Mouse (Mus musculus): ENCODE data around the gene Nckap5. TPM values are rescaled to one million over a fixed set of nuclear protein-coding genes. Genes with fewer than 3 reads are reported as not detected.
A peak's percentile ranks its signal among the peaks of the same experiment; 100 is the strongest.

Nckap5 gene
- total RNA-seq, 2 experiments from 2014 or later, result 8.1 to 9.4 TPM

DNA sequence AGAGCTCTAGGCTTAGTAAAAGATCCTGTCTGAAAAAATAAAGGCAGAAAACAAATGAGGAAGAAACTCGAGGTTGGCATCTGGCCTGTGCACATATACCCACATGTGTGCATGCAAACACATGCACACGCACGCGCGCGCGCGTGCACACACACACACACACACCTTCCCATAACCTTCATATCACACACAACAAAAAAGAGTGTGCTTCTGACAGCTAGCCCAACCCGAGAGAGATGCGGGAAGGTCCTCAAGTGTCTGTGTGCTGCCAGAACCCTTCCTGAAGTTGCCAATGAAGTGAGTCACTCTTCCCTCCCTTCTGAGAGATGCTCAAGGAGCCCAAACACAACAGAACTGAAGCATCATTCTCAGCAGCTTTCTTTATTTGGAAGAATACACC is 905.1 kb downstream of the Nckap5 start:
- DNase-seq (ENCODE audit: extremely low spot score in 1 of 2, low spot score in 2 of 2), result no peak
- intact Hi-C loops (cut with DNase I), result no loop called here

DNA sequence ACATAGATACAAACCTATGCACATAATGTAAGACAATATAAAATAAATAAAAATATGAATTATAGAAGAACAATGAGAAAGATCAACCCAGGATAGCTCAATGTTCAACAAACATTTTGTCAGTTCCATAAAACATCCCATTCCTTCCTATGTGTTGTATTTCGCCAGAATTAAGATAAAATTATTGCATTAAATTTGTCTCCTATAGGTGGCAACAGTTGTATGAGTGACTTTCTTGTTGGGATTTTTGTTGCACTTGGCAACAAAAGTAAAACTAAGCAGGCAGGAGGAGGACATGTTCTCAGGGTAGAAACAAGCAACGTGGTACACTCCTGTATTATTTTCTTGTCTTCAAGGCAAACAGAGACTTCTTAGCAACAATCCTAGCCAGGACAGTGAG is 907.5 kb downstream of the Nckap5 start:
- intact Hi-C loops (cut with DNase I), result no loop called here
- no peak for DNase-seq (ENCODE audit: extremely low spot score in 1 of 2, low spot score in 2 of 2)

DNA sequence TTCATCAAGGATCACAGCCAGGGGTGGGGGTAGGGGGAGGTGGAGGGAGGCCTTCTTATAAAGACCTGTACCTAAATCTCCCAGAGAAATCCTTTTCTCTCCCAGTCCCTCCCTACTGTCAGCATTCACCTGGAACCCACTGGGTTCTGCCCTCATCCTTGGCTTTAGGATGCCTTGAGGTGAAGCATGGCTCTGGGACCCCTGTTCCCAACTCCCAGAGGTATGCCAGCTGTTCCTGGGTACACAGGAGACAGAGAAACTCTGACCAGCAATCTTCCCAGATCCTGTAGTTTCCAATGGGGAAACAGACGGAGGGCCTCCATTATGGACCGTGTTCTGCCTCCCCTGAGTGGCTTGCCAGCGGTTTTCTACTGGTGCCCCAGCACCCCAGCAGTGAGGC is 909.9 kb downstream of the Nckap5 start:
- DNase-seq (ENCODE audit: extremely low spot score in 1 of 2, low spot score in 2 of 2), result no peak
- intact Hi-C loops (cut with DNase I), result no loop called here

DNA sequence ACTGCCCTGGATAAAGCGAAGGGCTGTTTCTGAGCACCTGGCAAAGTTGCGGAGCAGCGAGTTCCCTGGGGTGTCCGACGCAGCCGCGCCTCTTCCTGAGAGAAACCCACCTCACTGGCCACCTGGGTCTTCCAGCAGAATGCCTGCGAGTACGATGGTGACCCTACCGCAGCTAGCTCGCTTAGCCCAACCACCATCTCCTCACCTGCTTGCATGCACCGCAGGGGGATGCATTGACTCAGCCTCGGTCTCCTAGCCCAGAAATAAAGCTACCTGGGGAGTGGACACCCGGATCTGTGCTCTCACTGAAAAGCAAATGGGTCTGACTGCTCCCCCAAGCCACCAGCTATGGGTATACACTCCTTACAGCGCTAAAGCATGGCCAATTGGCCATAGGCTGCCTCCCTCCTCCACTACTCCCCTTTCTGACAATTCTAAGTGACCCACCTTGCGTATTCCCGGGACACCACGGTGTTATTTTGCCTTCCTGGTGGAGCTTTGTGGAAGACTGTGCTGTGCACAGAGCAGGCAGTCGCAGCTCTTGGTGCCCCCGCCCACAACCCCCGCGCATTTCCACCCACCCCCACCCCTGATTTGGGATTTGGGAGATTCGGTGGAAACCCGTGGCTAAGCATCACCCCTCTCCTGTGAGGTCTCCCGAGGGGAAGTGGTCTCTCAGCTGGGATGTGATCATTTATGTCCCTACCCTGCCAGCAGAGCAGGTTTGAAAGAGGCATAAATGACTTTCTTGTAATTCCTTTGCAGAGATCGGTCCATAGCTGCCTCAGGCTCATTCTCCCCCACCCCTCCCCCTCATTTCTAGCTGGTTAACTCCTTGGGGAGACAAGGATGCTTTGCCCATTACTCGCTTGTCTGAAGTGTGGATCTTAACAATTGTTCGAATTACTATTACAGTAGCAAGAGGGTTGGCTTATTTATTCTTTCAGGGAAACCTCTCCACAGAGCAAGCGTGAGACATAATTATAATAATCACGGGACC is 917.7 kb downstream of the Nckap5 start, which contains the start of gene Lypd1:
Gene Lypd1 (minus strand): TSS at position 501 of the 1,000 bp plus-strand sequence.
- intact Hi-C loops (cut with DNase I), result loop anchor here (5.0 kb wide), 1 partner anchor 519 kb away; no protein-coding TSS in a partner anchor
- peak; percentile 5 to 25 for DNase-seq (ENCODE audit: extremely low spot score in 1 of 2, low spot score in 2 of 2)

DNA sequence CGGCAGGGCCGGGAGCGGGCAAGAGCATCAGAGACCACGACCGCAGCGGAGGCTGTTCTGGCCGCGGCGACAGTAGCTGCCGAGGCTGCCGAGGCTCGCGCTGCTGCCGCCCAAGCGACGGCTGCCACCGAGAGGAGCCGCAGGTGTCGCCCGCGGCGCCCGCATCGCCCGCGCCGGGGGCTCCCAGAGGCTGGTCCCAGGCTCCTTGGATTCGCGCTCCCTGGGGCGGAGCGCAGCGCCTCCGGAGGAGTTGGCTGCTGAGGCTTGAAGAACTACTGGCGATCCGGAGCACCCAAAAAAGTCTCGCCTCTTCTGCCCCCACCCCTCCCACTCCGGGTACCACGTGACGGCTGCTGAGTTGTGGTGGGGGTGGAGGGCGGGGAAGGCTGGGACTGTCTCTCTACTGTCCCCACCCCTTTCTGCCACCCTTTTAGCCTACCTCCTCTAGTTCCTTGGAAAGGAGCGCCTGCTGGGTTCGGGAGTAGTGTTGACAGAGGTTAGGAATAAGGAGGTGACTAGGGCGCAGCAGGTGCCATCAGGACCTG is 918.6 kb downstream of the Nckap5 start:
- intact Hi-C loops (cut with DNase I), result loop anchor here (5.0 kb wide), 1 partner anchor 520 kb away; no protein-coding TSS in a partner anchor
- peak; percentile 23 to 60 for DNase-seq (ENCODE audit: extremely low spot score in 1 of 2, low spot score in 2 of 2)

DNA sequence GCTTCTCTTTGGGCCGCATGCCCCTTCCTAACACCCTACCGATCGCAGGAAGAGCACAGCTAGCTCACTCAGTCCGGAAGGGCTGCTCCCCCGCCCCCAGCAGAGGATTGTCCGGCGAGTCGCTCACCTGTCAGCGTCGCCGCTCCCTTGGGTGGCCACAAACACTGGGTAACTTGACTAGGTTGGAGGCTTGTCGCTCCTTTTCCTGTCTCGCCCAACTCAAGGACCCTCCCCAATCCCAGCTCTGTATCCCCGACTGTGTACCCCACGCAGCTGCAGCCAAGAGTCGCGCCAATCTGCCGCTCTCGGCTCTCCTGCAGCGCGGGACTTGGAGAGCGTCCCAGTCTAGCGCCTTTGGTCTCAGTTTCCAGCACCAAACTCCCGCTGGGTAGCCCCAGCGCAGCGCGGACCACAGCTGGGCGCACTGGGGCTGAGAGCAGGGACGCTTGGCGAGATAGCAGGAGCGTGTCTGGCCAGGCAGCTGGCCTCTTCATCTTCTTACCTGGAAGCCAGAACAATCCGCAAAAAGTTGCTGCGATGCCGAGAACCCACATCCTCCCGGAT is 919.2 kb downstream of the Nckap5 start:
- intact Hi-C loops (cut with DNase I), result loop anchor here (5.0 kb wide), 1 partner anchor 521 kb away; no protein-coding TSS in a partner anchor

DNA sequence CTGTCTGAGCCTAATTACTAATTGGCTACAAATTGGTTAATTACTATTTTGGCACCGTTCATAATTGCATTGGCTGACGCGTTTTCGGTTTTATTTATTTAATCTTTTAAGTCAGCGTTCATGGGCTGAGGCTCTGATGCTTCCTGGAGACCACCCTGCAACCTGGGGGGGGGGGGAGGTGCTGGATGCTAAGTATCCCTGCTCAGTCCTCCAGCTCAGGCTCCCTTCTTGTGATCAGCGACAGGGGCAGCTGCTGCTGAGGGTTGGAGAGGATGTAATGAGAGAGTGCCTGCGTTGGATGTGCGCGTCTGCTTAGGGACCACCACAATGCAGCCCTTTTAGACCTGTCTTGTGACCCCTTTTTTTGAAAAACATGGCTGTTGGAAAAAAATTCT is 919.7 kb downstream of the Nckap5 start:
- intact Hi-C loops (cut with DNase I), result loop anchor here (5.0 kb wide), 1 partner anchor 521 kb away; no protein-coding TSS in a partner anchor
- DNase-seq (ENCODE audit: extremely low spot score in 1 of 2, low spot score in 2 of 2), result no peak

More for the DNA sequence above, 919.2 kb downstream of the Nckap5 start:
- DNase-seq (ENCODE audit: extremely low spot score in 1 of 2, low spot score in 2 of 2), result peak; percentile 48 to 66

DNA sequence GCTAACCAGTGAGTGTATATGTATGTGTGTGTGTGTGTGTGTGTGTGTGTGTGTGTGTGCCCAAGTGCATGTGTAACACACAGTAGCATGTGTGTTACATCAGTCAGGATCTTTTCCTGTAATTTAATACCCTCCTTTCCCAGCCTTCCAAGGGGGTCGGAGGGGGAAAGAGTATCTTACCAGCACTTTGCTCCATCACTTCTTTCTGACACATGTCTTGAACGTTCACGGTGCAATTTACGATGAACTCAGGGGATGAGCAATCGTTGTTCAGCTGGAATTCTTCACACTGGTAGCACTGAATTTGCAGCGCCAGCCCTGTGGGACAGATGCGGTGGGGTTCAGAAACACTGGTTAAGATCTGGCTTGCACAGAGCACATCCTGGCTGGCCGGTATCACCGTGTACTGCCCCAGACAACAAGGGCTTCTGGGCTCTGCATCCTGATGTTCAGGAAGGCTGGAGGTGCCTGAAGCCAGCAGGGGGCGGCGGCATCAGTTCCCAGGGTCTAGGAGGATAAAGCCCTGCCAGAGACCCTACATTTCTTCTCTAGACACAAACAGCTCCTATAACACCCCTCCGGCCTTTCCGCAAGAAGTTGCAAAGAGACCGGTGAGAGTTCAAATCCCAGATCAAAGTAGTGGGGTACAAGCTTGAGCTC is 920.3 kb downstream of the Nckap5 start:
- intact Hi-C loops (cut with DNase I), result loop anchor here (5.0 kb wide), 1 partner anchor 522 kb away; no protein-coding TSS in a partner anchor
- peak; percentile 26 to 54 for DNase-seq (ENCODE audit: extremely low spot score in 1 of 2, low spot score in 2 of 2)

DNA sequence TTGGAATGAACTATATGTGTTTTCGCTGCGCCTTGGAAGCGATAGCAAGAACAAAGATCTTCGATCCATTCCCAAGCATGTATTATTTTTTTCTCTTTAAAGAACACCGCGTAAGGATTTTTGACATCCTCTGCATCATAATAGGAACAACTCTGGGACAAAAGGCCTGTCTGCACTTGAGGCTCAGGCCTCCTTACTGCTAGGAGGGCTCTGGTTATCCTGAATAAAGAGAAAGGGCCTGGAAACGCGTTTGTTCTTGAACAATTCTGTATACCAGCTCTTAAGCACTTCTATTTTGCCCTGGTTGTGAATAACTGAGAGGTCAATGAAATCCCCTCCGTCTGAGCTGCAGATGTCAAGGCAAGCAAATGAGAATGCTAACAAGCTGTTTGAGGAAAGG is 937.4 kb downstream of the Nckap5 start:
- intact Hi-C loops (cut with DNase I), result no loop called here
- DNase-seq (ENCODE audit: extremely low spot score in 1 of 2, low spot score in 2 of 2), result no peak

DNA sequence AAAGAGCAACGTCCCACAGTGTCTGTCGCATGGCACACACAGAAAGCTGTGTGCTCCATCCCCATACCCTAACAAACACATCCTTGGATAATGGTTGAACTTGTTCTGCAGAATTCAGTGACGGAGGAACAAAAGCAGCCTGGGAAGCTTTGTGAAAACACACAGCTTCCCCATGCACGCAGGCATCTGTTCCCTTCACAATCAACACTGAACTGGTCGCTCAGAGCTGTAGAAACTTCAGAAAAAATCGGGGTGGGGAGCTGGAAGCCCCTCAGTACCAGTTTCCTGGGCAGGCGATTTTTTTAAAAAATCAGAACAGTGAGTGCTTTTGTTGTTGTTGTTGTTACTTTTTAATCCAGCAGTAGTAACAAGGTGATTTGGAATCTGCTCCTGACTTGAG is 960.5 kb downstream of the Nckap5 start:
- intact Hi-C loops (cut with DNase I), result no loop called here
- DNase-seq (ENCODE audit: extremely low spot score in 1 of 2, low spot score in 2 of 2), result no peak
